ENCODE assay signal across 8 mouse cellular contexts in the genomic region with DNA sequence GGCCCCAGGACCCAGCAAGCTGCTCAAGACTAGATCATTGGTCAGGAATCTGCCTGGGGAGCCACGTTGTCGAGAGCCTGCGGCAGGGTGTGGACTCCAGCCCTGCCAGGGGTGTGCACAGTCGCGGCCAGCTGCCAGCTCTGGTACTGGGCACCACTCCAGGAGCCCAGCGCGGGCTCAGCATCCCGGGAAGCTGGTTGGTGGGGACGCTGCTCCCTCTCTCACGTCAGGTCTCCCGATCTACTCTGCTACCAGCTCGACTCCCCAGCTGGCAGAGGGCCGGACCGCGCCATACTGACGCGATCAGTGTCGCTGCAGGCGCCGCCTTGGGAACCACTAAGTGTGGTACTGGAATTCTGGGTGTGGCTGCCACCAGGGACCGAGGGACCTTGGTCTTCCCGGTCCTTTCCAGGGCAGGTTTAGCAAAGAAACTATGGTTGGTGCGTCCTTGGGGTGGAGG. TPM values are rescaled to one million over a fixed set of nuclear protein-coding genes. Genes with fewer than 3 reads are reported as not detected.
DNase-seq lines count a peak whose midpoint lies in the region; ATAC-seq and TF ChIP-seq lines count a peak whose summit lies in the region.

No protein-coding gene starts in this region.

- peak overlapping the region; percentile 65 for H3K4me2 ChIP-seq in lung, embryonic 14.5 days

- H3K27ac ChIP-seq in hindbrain, embryonic 10.5 days, result peak overlapping the region; percentile 60
- peak overlapping the region; percentile 71 for H3K27ac ChIP-seq in lung, embryonic 14.5 days (ENCODE audit: low read depth)

- H3K9ac ChIP-seq in lung, embryonic 14.5 days, result peak overlapping the region; percentile 44

- H3K9me3 ChIP-seq in hindbrain, embryonic 10.5 days, result no peaks in the 10 kb centered on the region
- no peaks in the 10 kb centered on the region for H3K9me3 ChIP-seq in lung, embryonic 14.5 days (ENCODE audit: low read depth, low read length)

- no peak for TF ChIP-seq CTCF in lung, embryonic 14.5 days (IDR thresholded peaks at IDR 0.05; ENCODE audit: low read depth)

- DNase-seq in 3134 (ENCODE audit: extremely low read depth, insufficient read length, low spot score), result peak; percentile 100
- peak; percentile 61 to 67 for DNase-seq in cerebellum, adult 18-20 months
- DNase-seq in frontal cortex, postnatal 10 days (ENCODE audit: low spot score in 2 of 2), result peak; percentile 86 to 89
- DNase-seq in hindbrain, embryonic 10.5 days (ENCODE audit: low spot score), result no peak
- peak; percentile 53 for DNase-seq in layer of hippocampus, adult 9-10 months (ENCODE audit: low spot score)
- DNase-seq in lung, embryonic 14.5 days, result peak; percentile 85
- peak; percentile 85 for DNase-seq in ovary, postnatal 36 days (ENCODE audit: low spot score)
- no peak for DNase-seq in spleen, postnatal 4 days (ENCODE audit: low spot score in 2 of 2)

- peaks cover 27% of the 10 kb centered on the region for H3K4me1 ChIP-seq in hindbrain, embryonic 10.5 days (replicated peaks)
- peaks cover 7% of the 10 kb centered on the region for H3K4me1 ChIP-seq in lung, embryonic 14.5 days (ENCODE audit: insufficient read depth)

- peak; percentile 82 for ATAC-seq in lung, embryonic 14.5 days (ENCODE audit: insufficient read depth)

- H3K36me3 ChIP-seq in hindbrain, embryonic 10.5 days, result no peaks in the 10 kb centered on the region
- no peaks in the 10 kb centered on the region for H3K36me3 ChIP-seq in lung, embryonic 14.5 days (ENCODE audit: insufficient read depth)

- peaks cover 17% of the 10 kb centered on the region; the same call in 1 of the 2 replicates for H3K27me3 ChIP-seq in hindbrain, embryonic 10.5 days (ENCODE audit: insufficient read depth, poor library complexity, severe bottlenecking)
- no peaks in the 10 kb centered on the region for H3K27me3 ChIP-seq in lung, embryonic 14.5 days (ENCODE audit: insufficient read depth, low read length)

- WGBS in hindbrain, embryonic 10.5 days, result 8% methylated on average over 23 of the region's 23 CpGs
- WGBS in lung, embryonic 14.5 days, result 3% methylated on average over 23 of the region's 23 CpGs

- H3K4me3 ChIP-seq in hindbrain, embryonic 10.5 days, result peak overlapping the region; percentile 45
- H3K4me3 ChIP-seq in lung, embryonic 14.5 days (ENCODE audit: low read depth, low read length), result peak overlapping the region; percentile 25

RNA-seq across cellular contexts. Expression of gene Gramd2, which starts 11.7 kb away (rescaled TPM):
- polyA plus RNA-seq in hindbrain, embryonic 10.5 days (2016; fragmentation: Nextera tagmentation; extraction: Ambion mirVana), result 0.14 and 0.46 TPM in 2 replicates
- 3.1 and 4.6 TPM in 2 replicates for polyA plus RNA-seq in lung, embryonic 14.5 days (2014; fragmentation: Nextera tagmentation; extraction: Ambion mirVana)

RNA-seq across cellular contexts. Expression of gene Pkm, which starts 35.5 kb away (rescaled TPM):
- 2,690 and 3,190 TPM in 2 replicates for polyA plus RNA-seq in hindbrain, embryonic 10.5 days (2016; fragmentation: Nextera tagmentation; extraction: Ambion mirVana)
- polyA plus RNA-seq in lung, embryonic 14.5 days (2014; fragmentation: Nextera tagmentation; extraction: Ambion mirVana), result 1,391 and 1,486 TPM in 2 replicates

RNA-seq across cellular contexts. Expression of gene Senp8, which starts 58.8 kb away (rescaled TPM):
- 19.7 and 20.9 TPM in 2 replicates for polyA plus RNA-seq in hindbrain, embryonic 10.5 days (2016; fragmentation: Nextera tagmentation; extraction: Ambion mirVana)
- polyA plus RNA-seq in lung, embryonic 14.5 days (2014; fragmentation: Nextera tagmentation; extraction: Ambion mirVana), result 11.0 and 11.4 TPM in 2 replicates

RNA-seq across cellular contexts. Expression of gene Myo9a, which starts 59.0 kb away (rescaled TPM):
- polyA plus RNA-seq in hindbrain, embryonic 10.5 days (2016; fragmentation: Nextera tagmentation; extraction: Ambion mirVana), result 11.8 and 13.1 TPM in 2 replicates
- 17.6 and 18.8 TPM in 2 replicates for polyA plus RNA-seq in lung, embryonic 14.5 days (2014; fragmentation: Nextera tagmentation; extraction: Ambion mirVana)

Comparison
In these comparisons a context has a peak if more than half of its experiments do, and no peak if none do; other contexts are left out.
1. DNase-seq: peak in 3134 (single experiment), cerebellum, adult 18-20 months (2 of 2), frontal cortex, postnatal 10 days (2 of 2), layer of hippocampus, adult 9-10 months (single experiment), lung, embryonic 14.5 days (single experiment) and ovary, postnatal 36 days (single experiment); none in hindbrain, embryonic 10.5 days (single experiment) and spleen, postnatal 4 days (0 of 2).